Mouse (Mus musculus): ENCODE measurements around the gene Pml. TPM values are rescaled to one million over a fixed set of nuclear protein-coding genes. Genes with fewer than 3 reads are reported as not detected.

Gene Pml
- polyA plus RNA-seq, 1 experiment from 2014 or later, result 12.9 TPM

DNA sequence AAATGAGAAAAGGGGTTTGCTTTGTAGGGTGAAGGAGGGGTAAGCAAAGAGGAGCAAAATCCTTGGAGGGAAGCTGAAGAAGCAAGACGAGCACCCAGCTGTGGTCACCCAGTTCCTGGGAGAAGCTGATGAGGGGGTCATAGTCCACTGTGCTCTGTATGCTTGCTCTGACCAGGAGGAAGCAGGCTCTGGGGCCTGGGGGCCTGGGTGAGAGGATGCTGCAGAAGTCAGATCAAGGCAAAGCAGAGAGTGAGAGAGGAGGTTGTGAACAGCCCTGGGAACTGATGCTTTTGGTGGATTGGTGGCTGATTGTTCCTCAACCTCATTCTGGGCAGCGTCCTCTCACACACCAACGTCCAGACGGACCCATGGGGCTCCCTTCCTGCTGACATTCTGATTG, 72.4 kb downstream of the Pml start:
- Histone ChIP-seq H3K9ac (no peak overlapping the region), H3K9me3 (no peaks in the 10 kb centered on the region), H3K4me2 (no peak overlapping the region), H3K27ac (replicated peaks) (no peak overlapping the region), H3K36me3 (no peaks in the 10 kb centered on the region), H3K4me1 (peaks cover 18% of the 10 kb centered on the region), H3K27me3 (replicated peaks) (no peaks in the 10 kb centered on the region; the same call in 1 of the 2 replicates), H3K4me3 (no peak overlapping the region)
- WGBS, result 71% methylated on average over 4 of the region's 4 CpGs
- no peak for ATAC-seq (ENCODE audit: extremely low read depth, insufficient number of reproducible peaks, low FRiP score, low TSS enrichment)

DNA sequence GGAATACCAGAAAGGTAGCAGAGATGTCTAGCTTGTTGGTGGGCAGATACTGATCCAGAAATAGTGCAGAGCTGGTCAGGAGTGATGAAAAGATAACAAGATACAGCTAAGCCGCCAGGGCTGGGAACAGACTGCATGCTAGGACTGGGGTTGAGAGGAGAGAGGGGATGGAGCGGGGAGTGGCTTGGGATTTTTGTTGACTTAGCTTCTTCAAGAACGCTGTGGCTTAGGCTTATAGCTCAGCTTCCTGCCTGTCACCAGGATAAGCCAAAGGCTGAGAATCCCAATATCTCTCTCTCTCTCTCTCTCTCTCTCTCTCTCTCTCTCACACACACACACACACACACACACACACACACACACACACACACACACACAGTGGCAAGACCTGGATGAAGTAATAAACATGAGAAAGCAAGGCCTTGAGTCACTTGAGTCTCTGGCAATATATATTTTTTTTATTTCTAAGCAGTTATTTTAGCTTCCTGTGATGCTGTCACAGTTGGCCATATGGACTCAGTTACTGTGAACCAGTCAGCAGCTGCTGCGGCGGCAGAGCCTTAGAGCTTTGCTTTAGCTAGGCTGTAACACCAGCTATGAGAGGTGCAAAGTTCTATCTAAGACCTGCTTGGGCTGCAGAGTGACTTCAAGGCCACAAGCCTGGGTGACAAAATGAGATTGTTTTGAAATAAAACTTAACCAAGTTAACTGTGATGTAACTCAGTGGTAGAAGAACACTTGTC, 73.7 kb downstream of the Pml start:
- no peak overlapping the region for H3K4me3 ChIP-seq
- H3K4me1 ChIP-seq, result peaks cover 18% of the 10 kb centered on the region
- 22% methylated on average over 5 of the region's 5 CpGs for WGBS
- H3K9ac ChIP-seq, result no peak overlapping the region
- no peaks in the 10 kb centered on the region for H3K9me3 ChIP-seq
- H3K27me3 ChIP-seq (replicated peaks), result no peaks in the 10 kb centered on the region; the same call in 1 of the 2 replicates
- H3K4me2 ChIP-seq, result no peak overlapping the region
- ATAC-seq (ENCODE audit: extremely low read depth, insufficient number of reproducible peaks, low FRiP score, low TSS enrichment), result no peak
- no peaks in the 10 kb centered on the region for H3K36me3 ChIP-seq
- H3K27ac ChIP-seq (replicated peaks), result no peak overlapping the region

DNA sequence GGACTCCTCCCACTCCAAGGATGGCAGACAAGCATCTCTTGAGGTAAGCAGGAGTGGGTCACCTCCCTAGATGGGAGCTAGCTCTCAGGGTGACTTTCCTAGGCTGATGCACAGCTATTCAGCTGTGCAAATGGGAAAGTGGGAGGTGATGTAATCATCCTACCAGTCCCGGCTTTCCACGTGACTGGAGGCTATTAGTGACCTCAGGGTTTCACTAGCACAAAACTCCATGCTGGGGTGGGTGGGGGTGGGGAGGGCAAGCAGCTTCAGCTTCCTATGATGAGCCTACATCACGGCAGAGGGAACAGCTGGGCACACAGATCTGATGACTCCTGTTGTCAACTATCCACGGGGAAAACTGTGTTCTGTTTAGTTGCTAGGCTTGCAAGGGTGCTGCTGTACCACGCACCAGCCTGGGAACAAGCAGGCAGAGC, 74.8 kb downstream of the Pml start:
- no peak for ATAC-seq (ENCODE audit: extremely low read depth, insufficient number of reproducible peaks, low FRiP score, low TSS enrichment)
- 22% methylated on average over 5 of the region's 5 CpGs for WGBS
- Histone ChIP-seq H3K36me3 (no peaks in the 10 kb centered on the region), H3K27me3 (replicated peaks) (no peaks in the 10 kb centered on the region; the same call in 1 of the 2 replicates), H3K4me1 (peaks cover 18% of the 10 kb centered on the region), H3K9ac (no peak overlapping the region), H3K4me3 (no peak overlapping the region), H3K27ac (replicated peaks) (no peak overlapping the region), H3K4me2 (no peak overlapping the region), H3K9me3 (no peaks in the 10 kb centered on the region)

DNA sequence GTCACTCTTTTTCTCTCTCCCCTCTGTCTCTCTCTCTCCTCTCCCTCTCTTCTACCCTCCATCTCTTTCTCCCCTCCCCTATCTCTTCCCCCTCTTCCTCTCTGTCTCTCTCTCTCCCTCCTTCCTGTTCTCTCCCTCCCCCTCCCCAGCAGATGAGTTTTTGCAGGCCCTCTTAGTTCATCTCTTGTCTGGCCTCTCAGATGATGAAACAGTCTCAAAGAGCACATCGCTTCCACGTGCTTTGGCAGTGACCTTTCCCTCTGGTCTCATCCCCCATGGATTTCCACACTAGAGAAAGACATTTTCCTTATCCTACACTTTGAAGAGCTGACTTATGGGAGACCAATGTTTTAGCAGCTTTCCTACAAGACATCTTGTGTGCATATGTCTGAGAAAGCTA, 76.7 kb downstream of the Pml start:
- H3K27me3 ChIP-seq (replicated peaks), result no peaks in the 10 kb centered on the region; the same call in 1 of the 2 replicates
- no peak overlapping the region for H3K27ac ChIP-seq (replicated peaks)
- H3K36me3 ChIP-seq, result no peaks in the 10 kb centered on the region
- ATAC-seq (ENCODE audit: extremely low read depth, insufficient number of reproducible peaks, low FRiP score, low TSS enrichment), result no peak
- H3K4me2 ChIP-seq, result no peak overlapping the region
- no peak overlapping the region for H3K4me3 ChIP-seq
- no peak overlapping the region for H3K9ac ChIP-seq
- WGBS, result 73% methylated on average over 2 of the region's 2 CpGs
- no peaks in the 10 kb centered on the region for H3K9me3 ChIP-seq
- peaks cover 18% of the 10 kb centered on the region for H3K4me1 ChIP-seq

DNA sequence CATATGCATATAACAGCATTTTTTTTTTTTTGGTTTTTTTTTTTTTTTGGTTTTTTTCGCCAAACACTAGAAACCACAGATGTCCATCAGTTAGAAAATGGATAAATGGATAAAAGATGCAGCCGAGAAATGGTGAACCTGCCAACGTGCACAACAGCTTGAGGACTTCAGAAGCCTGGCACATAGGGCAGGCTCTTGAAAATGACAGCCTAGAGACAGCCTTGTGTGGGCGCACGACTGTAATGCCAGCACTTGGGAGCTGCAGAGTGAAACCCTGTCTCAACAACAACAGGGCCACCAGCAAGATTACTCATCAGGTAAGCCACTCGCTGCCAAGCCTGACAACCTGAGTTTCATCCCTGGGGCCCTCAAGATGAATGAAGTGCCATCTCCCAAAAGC, 80.2 kb downstream of the Pml start:
- 73% methylated on average over 6 of the region's 6 CpGs for WGBS
- no peaks in the 10 kb centered on the region for H3K27me3 ChIP-seq (replicated peaks)

DNA sequence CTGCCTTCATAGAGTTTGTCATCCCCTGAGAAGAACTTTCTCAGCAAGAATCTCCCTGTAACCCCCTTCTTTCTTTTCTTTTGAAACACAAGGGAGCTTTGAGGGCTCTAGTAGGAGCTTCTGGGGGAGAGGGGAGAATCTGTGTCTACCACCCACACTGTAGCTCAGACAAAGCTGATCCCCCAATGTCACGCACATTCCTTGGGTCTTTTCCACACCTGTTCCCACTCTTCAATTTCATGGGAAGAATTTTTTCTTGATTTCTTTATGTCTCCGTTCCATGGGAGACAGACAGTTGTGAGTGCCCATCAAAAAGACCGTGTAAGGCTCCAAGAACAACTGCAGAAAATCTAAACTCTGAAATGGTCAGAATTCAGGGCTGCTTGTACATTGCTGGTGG, 80.7 kb downstream of the Pml start:
- Histone ChIP-seq H3K27ac (replicated peaks) (no peak overlapping the region), H3K4me1 (no peaks in the 10 kb centered on the region), H3K4me2 (no peak overlapping the region), H3K27me3 (replicated peaks) (no peaks in the 10 kb centered on the region), H3K36me3 (no peaks in the 10 kb centered on the region), H3K4me3 (no peak overlapping the region), H3K9me3 (no peaks in the 10 kb centered on the region), H3K9ac (no peak overlapping the region)
- no peak for ATAC-seq (ENCODE audit: extremely low read depth, insufficient number of reproducible peaks, low FRiP score, low TSS enrichment)
- 67% methylated on average over 3 of the region's 3 CpGs for WGBS

More for the DNA sequence above, 80.2 kb downstream of the Pml start:
- Histone ChIP-seq H3K9ac (no peak overlapping the region), H3K9me3 (no peaks in the 10 kb centered on the region), H3K4me2 (no peak overlapping the region), H3K4me3 (no peak overlapping the region), H3K27ac (replicated peaks) (no peak overlapping the region), H3K4me1 (no peaks in the 10 kb centered on the region; the same call in 1 of the 2 replicates), H3K36me3 (no peaks in the 10 kb centered on the region)
- ATAC-seq (ENCODE audit: extremely low read depth, insufficient number of reproducible peaks, low FRiP score, low TSS enrichment), result no peak

Small RNA genes within 50 kb of the gene (microRNA-seq; reads per million reads assigned to microRNA genes)
- not detected for gene Mir6385

Other genes starting within 250 kb of the Pml start
- gene Cyp11a1, start 243.4 kb downstream of the Pml start, polyA plus RNA-seq (2015; fragmentation: Nextera tagmentation; extraction: Ambion mirVana), result 0.09 and 0.23 TPM in 2 replicates
- gene Stra6, start 186.0 kb downstream of the Pml start, polyA plus RNA-seq (2015; fragmentation: Nextera tagmentation; extraction: Ambion mirVana), result 0.78 and 1.8 TPM in 2 replicates
- gene Ccdc33, start 131.0 kb downstream of the Pml start, polyA plus RNA-seq (2015; fragmentation: Nextera tagmentation; extraction: Ambion mirVana), result 0.05 and 0.07 TPM in 2 replicates
- 18.6 and 23.3 TPM in 2 replicates for gene Islr, start 45.5 kb downstream of the Pml start, polyA plus RNA-seq (2015; fragmentation: Nextera tagmentation; extraction: Ambion mirVana)
- 0.05 and 0.17 TPM in 2 replicates for gene Islr2, start 45.5 kb downstream of the Pml start, polyA plus RNA-seq (2015; fragmentation: Nextera tagmentation; extraction: Ambion mirVana)
- gene Stoml1, start 3.4 kb upstream of the Pml start, polyA plus RNA-seq (2015; fragmentation: Nextera tagmentation; extraction: Ambion mirVana), result 25.0 and 25.6 TPM in 2 replicates
- 51.5 TPM in 2 replicates for gene Loxl1, start 63.4 kb upstream of the Pml start, polyA plus RNA-seq (2015; fragmentation: Nextera tagmentation; extraction: Ambion mirVana)
- gene Tbc1d21, start 120.7 kb upstream of the Pml start, polyA plus RNA-seq (2015; fragmentation: Nextera tagmentation; extraction: Ambion mirVana), result not detected in 2 replicates
- 0.74 and 1.1 TPM in 2 replicates for gene Insyn1, start 238.8 kb upstream of the Pml start, polyA plus RNA-seq (2015; fragmentation: Nextera tagmentation; extraction: Ambion mirVana)